Mouse (Mus musculus) stomach, embryonic 16.5 days (tissue): Measurements from ENCODE around the gene Lrrc39. TPM values are rescaled to one million over a fixed set of nuclear protein-coding genes. Genes with fewer than 3 reads are reported as not detected.
A peak's percentile ranks its signal among the peaks of the same experiment; 100 is the strongest.
"Not testable (repeated sequence)": the region's sequence is repeated elsewhere in the genome, so short reads cannot be mapped to it uniquely, and the experiment has no call there.

ENCODE experiments used
- ATAC-seq: fragments of 200-750 bp; cut with Nextera tagmentation; 2 replicates; pipeline ENCODE4 v1.8.0; 2017; ENCODE audit warnings: moderate number of reproducible peaks, moderate TSS enrichment; ENCODE audit not compliant: insufficient read depth, low FRiP score
- H3K27ac ChIP-seq: fragments of 300-500 bp; sonication (generic); 2 replicates; pipeline ENCODE4 v1.5.1; 2014; ENCODE audit warnings: low read length
- H3K27me3 ChIP-seq: fragments of 300-500 bp; sonication (generic); 2 replicates; pipeline ENCODE4 v1.6.1; 2014; ENCODE audit warnings: low read length, control low read depth, mixed read lengths; ENCODE audit not compliant: control insufficient read depth, insufficient read depth
- H3K36me3 ChIP-seq: fragments of 300-500 bp; sonication (generic); 2 replicates; pipeline ENCODE4 v1.6.1; 2014; ENCODE audit warnings: low read length; ENCODE audit not compliant: control insufficient read depth, insufficient read depth
- H3K4me1 ChIP-seq: fragments of 300-500 bp; sonication (generic); 2 replicates; pipeline ENCODE4 v1.6.1; 2014; ENCODE audit warnings: low read length, control low read depth, mixed read lengths; ENCODE audit not compliant: control insufficient read depth, insufficient read depth
- H3K4me2 ChIP-seq: fragments of 300-500 bp; sonication (generic); 2 replicates; pipeline ENCODE4 v1.6.1; 2014; ENCODE audit warnings: low read depth, low read length, mixed read lengths
- H3K4me3 ChIP-seq: fragments of 300-500 bp; sonication (generic); replicated peaks from 2 replicates; pipeline ENCODE4 v1.5.1; 2014; ENCODE audit warnings: mild to moderate bottlenecking, low read length
- H3K9ac ChIP-seq: fragments of 300-500 bp; sonication (generic); 2 replicates; pipeline ENCODE4 v1.6.1; 2014; ENCODE audit warnings: low read length
- H3K9me3 ChIP-seq: fragments of 300-500 bp; sonication (generic); replicated peaks from 2 replicates; pipeline ENCODE4 v1.6.1; 2016; ENCODE audit warnings: low read length, control low read depth; ENCODE audit not compliant: control insufficient read depth
- WGBS: fragments of 180-500 bp; shearing (Covaris S2); extraction: QIAGEN DNeasy Blood & Tissue Kit; methylation state at CpG from one replicate; pipeline ENCODE4 v1.1.7; 2014; 5-methylcytosine and 5-hydroxymethylcytosine counted together
- polyA plus RNA-seq: library from polyadenylated mRNA; unstranded; fragments of >200 nt; fragmentation: Nextera tagmentation; extraction: Ambion mirVana; gene quantifications from 2 replicates; pipeline ENCODE4 v1.2.1, GENCODE M21; 2015

The Lrrc39 gene
- polyA plus RNA-seq, 1 experiment from 2014 or later, result 3.2 TPM

- Histone ChIP-seq H3K36me3 (no peaks in the 10 kb centered on the region), H3K9me3 (no peaks in the 10 kb centered on the region), H3K27ac (no peak overlapping the region), H3K4me2 (no peak overlapping the region), H3K4me1 (no peaks in the 10 kb centered on the region), H3K4me3 (no peak overlapping the region), H3K27me3 (no peaks in the 10 kb centered on the region), H3K9ac (no peak overlapping the region)
- WGBS, result 90% methylated on average over 5 of the region's 5 CpGs
- ATAC-seq, result no peak
Observed at GRCm38 (mm10) chr3:116551362-116551761, 11.4 kb upstream of the Lrrc39 start.

- 95% methylated on average over 13 of the region's 14 CpGs for WGBS
- not testable (repeated sequence) for H3K27me3 ChIP-seq, H3K4me3 ChIP-seq, H3K9ac ChIP-seq, H3K36me3 ChIP-seq, H3K27ac ChIP-seq, H3K4me2 ChIP-seq, H3K4me1 ChIP-seq, ATAC-seq, H3K9me3 ChIP-seq
Observed at GRCm38 (mm10) chr3:116561315-116561714, 1.5 kb upstream of the Lrrc39 start.

GRCm38 (mm10) chr3:116563095-116563492, 321 bp downstream of the Lrrc39 start:
- peak overlapping the region; percentile 42 for H3K4me2 ChIP-seq
- H3K36me3 ChIP-seq, result no peaks in the 10 kb centered on the region
- no peaks in the 10 kb centered on the region for H3K27me3 ChIP-seq
- H3K4me3 ChIP-seq, result peak overlapping the region; percentile 20
- H3K9ac ChIP-seq, result 0 out of 2 replicates have a peak overlapping the region, but pooled peaks have one; percentile 4
- H3K9me3 ChIP-seq, result peaks cover 3% of the 10 kb centered on the region; the same call in 1 of the 2 replicates
- peak overlapping the region; percentile 60 for H3K27ac ChIP-seq
- WGBS, result 56% methylated on average over 7 of the region's 7 CpGs
- H3K4me1 ChIP-seq, result no peaks in the 10 kb centered on the region
- ATAC-seq, result no peak

- no peak overlapping the region for H3K27ac ChIP-seq
- no peak overlapping the region for H3K4me3 ChIP-seq
- no peaks in the 10 kb centered on the region for H3K4me1 ChIP-seq
- no peaks in the 10 kb centered on the region for H3K36me3 ChIP-seq
- H3K9ac ChIP-seq, result no peak overlapping the region
- ATAC-seq, result no peak
- peaks cover 3% of the 10 kb centered on the region; the same call in 1 of the 2 replicates for H3K9me3 ChIP-seq
- no peaks in the 10 kb centered on the region for H3K27me3 ChIP-seq
- 77% methylated on average over 2 of the region's 2 CpGs for WGBS
- H3K4me2 ChIP-seq, result no peak overlapping the region
Observed at GRCm38 (mm10) chr3:116570628-116571027, 7.9 kb downstream of the Lrrc39 start.

GRCm38 (mm10) chr3:116577286-116577685, 14.5 kb downstream of the Lrrc39 start:
- H3K36me3 ChIP-seq, result 0 out of 2 replicates have a peak, but pooled peaks cover 4% of the 10 kb centered on the region
- H3K9me3 ChIP-seq, result no peaks in the 10 kb centered on the region
- no peak overlapping the region for H3K4me3 ChIP-seq
- no peak overlapping the region for H3K9ac ChIP-seq
- WGBS, result 43% methylated on average over 3 of the region's 3 CpGs
- H3K4me1 ChIP-seq, result no peaks in the 10 kb centered on the region
- no peak overlapping the region for H3K4me2 ChIP-seq
- peak; percentile 60; the same call in 1 of the 2 replicates for ATAC-seq
- H3K27ac ChIP-seq, result no peak overlapping the region
- no peaks in the 10 kb centered on the region for H3K27me3 ChIP-seq

- 96% methylated on average over 9 of the region's 9 CpGs for WGBS
- Histone ChIP-seq H3K27me3 (no peaks in the 10 kb centered on the region), H3K27ac (no peak overlapping the region), H3K9ac (no peak overlapping the region), H3K4me3 (no peak overlapping the region), H3K36me3 (peaks cover 18% of the 10 kb centered on the region), H3K4me2 (no peak overlapping the region), H3K4me1 (no peaks in the 10 kb centered on the region), H3K9me3 (no peaks in the 10 kb centered on the region)
- ATAC-seq, result no peak
Observed at GRCm38 (mm10) chr3:116582201-116582600, 19.4 kb downstream of the Lrrc39 start.

- H3K9ac ChIP-seq, result peak overlapping the region; percentile 88
- H3K4me1 ChIP-seq, result peaks cover 7% of the 10 kb centered on the region; the same call in 1 of the 2 replicates
- H3K9me3 ChIP-seq, result no peaks in the 10 kb centered on the region
- WGBS, result 2% methylated on average over 22 of the region's 22 CpGs
- H3K27me3 ChIP-seq, result no peaks in the 10 kb centered on the region
- ATAC-seq, result peak; percentile 65
- H3K27ac ChIP-seq, result peak overlapping the region; percentile 83
- peak overlapping the region; percentile 72 for H3K4me3 ChIP-seq
- H3K4me2 ChIP-seq, result peak overlapping the region; percentile 43
- peaks cover 11% of the 10 kb centered on the region for H3K36me3 ChIP-seq
Observed at GRCm38 (mm10) chr3:116594076-116594727, 31.4 kb downstream of the Lrrc39 start.

- Histone ChIP-seq H3K4me1 (peaks cover 7% of the 10 kb centered on the region; the same call in 1 of the 2 replicates), H3K4me3 (peak within 1 kb of the TSS; percentile 72), H3K4me2 (peak within 1 kb of the TSS; percentile 68), H3K9ac (peak within 1 kb of the TSS; percentile 88), H3K36me3 (peaks cover 11% of the 10 kb centered on the region), H3K27me3 (no peaks in the 10 kb centered on the region), H3K9me3 (no peaks in the 10 kb centered on the region), H3K27ac (peak within 1 kb of the TSS; percentile 83)
- 0% methylated on average over 65 of the region's 65 CpGs for WGBS
- ATAC-seq, result peak; percentile 98
Observed at GRCm38 (mm10) chr3:116594728-116595602, 32.2 kb downstream of the Lrrc39 start, which contains the start of gene Sass6. TSS of gene Sass6 (plus strand) at chr3:116594982.

GRCm38 (mm10) chr3:116595603-116595991, 32.8 kb downstream of the Lrrc39 start:
- peak overlapping the region; percentile 78 for H3K9ac ChIP-seq
- peaks cover 7% of the 10 kb centered on the region; the same call in 1 of the 2 replicates for H3K4me1 ChIP-seq
- no peaks in the 10 kb centered on the region for H3K9me3 ChIP-seq
- H3K27me3 ChIP-seq, result no peaks in the 10 kb centered on the region
- peaks cover 8% of the 10 kb centered on the region for H3K36me3 ChIP-seq
- H3K4me2 ChIP-seq, result peak overlapping the region; percentile 68
- H3K4me3 ChIP-seq, result peak overlapping the region; percentile 72
- no peak for ATAC-seq
- H3K27ac ChIP-seq, result no peak overlapping the region
- 5% methylated on average over 10 of the region's 10 CpGs for WGBS
